Mouse (Mus musculus) brain, embryonic 14.5 days (tissue): ENCODE data around the gene Bace2.

Experiments used
- CTCF ChIP-seq: fragments of 200-500 bp; IDR thresholded peaks from 2 replicates; pipeline ENCODE4 v1.5.1; 2012; ENCODE audit warnings: inconsistent platforms, mild to moderate bottlenecking, moderate library complexity, borderline replicate concordance; ENCODE audit not compliant: insufficient read depth, insufficient read length; ENCODE audit errors: extremely low read depth
- POLR2A ChIP-seq: fragments of 200-500 bp; IDR thresholded peaks from 2 replicates; pipeline ENCODE4 v1.6.1; 2012; ENCODE audit warnings: mild to moderate bottlenecking, inconsistent platforms, borderline replicate concordance; ENCODE audit not compliant: poor library complexity, insufficient read depth, insufficient read length, severe bottlenecking; ENCODE audit errors: extremely low read depth

GRCm38 (mm10) chr16:97357188-97357821 lies 763 bp downstream of the Bace2 start:
- TF ChIP-seq CTCF = no peak
- no peak for TF ChIP-seq POLR2A
